Mouse (Mus musculus) brain, embryonic 14.5 days (tissue): ENCODE measurements at regions not wholly inside any gene's neighbourhood (a gene's known extent, or its start where the extent isn't known, plus 50 kb on each side); places are given as distances from the start of the nearest gene placed in this dataset.

Experiments
- CTCF ChIP-seq: fragments of 200-500 bp; IDR thresholded peaks from 2 replicates; pipeline ENCODE4 v1.5.1; 2012; ENCODE audit warnings: inconsistent platforms, mild to moderate bottlenecking, moderate library complexity, borderline replicate concordance; ENCODE audit not compliant: insufficient read depth, insufficient read length; ENCODE audit errors: extremely low read depth
- POLR2A ChIP-seq: fragments of 200-500 bp; IDR thresholded peaks from 2 replicates; pipeline ENCODE4 v1.6.1; 2012; ENCODE audit warnings: mild to moderate bottlenecking, inconsistent platforms, borderline replicate concordance; ENCODE audit not compliant: poor library complexity, insufficient read depth, insufficient read length, severe bottlenecking; ENCODE audit errors: extremely low read depth

GRCm38 (mm10) chr15:69481087-69481486, 2980.4 kb upstream of the Lrrc6 start:
- no peak for TF ChIP-seq POLR2A
- no peak for TF ChIP-seq CTCF
